Comparison of ENCODE assay signal across 20 mouse cellular contexts in genomic region chr13:58882916-58883315, GRCm38 (mm10).
DNase-seq lines count a peak whose midpoint lies in the region; ATAC-seq and TF ChIP-seq lines count a peak whose summit lies in the region.
"Had no signal": no experiment of that assay in that cellular context is flagged by ENCODE, and none has a peak within 500 bp of the region (broad histone marks: within the 10 kb centered on the region; RNA-seq: fewer than 3 reads in every experiment).

No protein-coding gene starts in this region.

- DNase-seq in ES-CJ7 (ENCODE audit: low read depth, low spot score) (peak; percentile 49), MEL (ENCODE audit: low read depth, low spot score) (peak; percentile 3), ZHBTc4 (ENCODE audit: low read depth, low spot score) (peak; percentile 41)
- DNase-seq in lung, adult 18-20 months: no peak
- no peak for DNase-seq in hindbrain, postnatal 0 days (ENCODE audit: low spot score)
- DNase-seq: adrenal gland, adult 8-10 months; adrenal gland, postnatal 14 days; adrenal gland, postnatal 36 days; cerebellum, adult 11-12 months; cerebellum, adult 2 months; cerebellum, adult 9-10 months; cerebellum, postnatal 10 days; cerebellum, postnatal 25 days; forebrain, postnatal 0 days had no signal

- TF ChIP-seq POLR2A in MEL (IDR thresholded peaks at IDR 0.05; ENCODE audit: control insufficient read depth in 1 of 2, insufficient read depth in 1 of 2, low read depth in 1 of 2, low read length in 2 of 2, poor library complexity in 1 of 2): no peak

- H3K36me3 ChIP-seq in MEL (ENCODE audit: control insufficient read depth in 1 of 2, insufficient read depth in 2 of 2, low read length in 2 of 2): no peaks in the 10 kb centered on the region
- H3K36me3 ChIP-seq in hindbrain, postnatal 0 days (ENCODE audit: insufficient read depth, low read length): peaks cover 14% of the 10 kb centered on the region; the same call in 1 of the 2 replicates
- H3K36me3 ChIP-seq: embryonic facial prominence, embryonic 10.5 days; embryonic facial prominence, embryonic 12.5 days; G1E had no signal

- no peaks in the 10 kb centered on the region for H3K4me1 ChIP-seq in MEL (ENCODE audit: control insufficient read depth in 1 of 2, insufficient read depth in 2 of 2, low read length in 2 of 2)
- peaks cover 4% of the 10 kb centered on the region; the same call in 1 of the 2 replicates for H3K4me1 ChIP-seq in hindbrain, postnatal 0 days (ENCODE audit: insufficient read depth, low read length)
- H3K4me1 ChIP-seq: embryonic facial prominence, embryonic 10.5 days; embryonic facial prominence, embryonic 12.5 days had no signal

- no peak for TF ChIP-seq EP300 in MEL (IDR thresholded peaks at IDR 0.05; ENCODE audit: low read depth in 1 of 2, low read length in 2 of 2)

- 92% methylated on average over 5 of the region's 5 CpGs for WGBS in hindbrain, postnatal 0 days

- ATAC-seq in hindbrain, postnatal 0 days: no peak
- ATAC-seq: activated CD4-positive, CD25-positive, alpha-beta regulatory T cell, adult 4 months; forebrain, embryonic 13.5 days; forebrain, embryonic 15.5 days; forebrain, postnatal 0 days had no signal

- no peak for TF ChIP-seq RAD21 in MEL (IDR thresholded peaks at IDR 0.05; ENCODE audit: low read depth, low read length)

- no peak overlapping the region for H3K4me3 ChIP-seq in MEL (ENCODE audit: control insufficient read depth in 1 of 2, insufficient read depth in 1 of 2, low read depth in 2 of 2, low read length in 2 of 2)
- no peak overlapping the region for H3K4me3 ChIP-seq in hindbrain, postnatal 0 days (ENCODE audit: low read length)
- H3K4me3 ChIP-seq: embryonic facial prominence, embryonic 10.5 days; embryonic facial prominence, embryonic 12.5 days; forebrain, embryonic 13.5 days; forebrain, embryonic 15.5 days had no signal

- TF ChIP-seq CTCF in MEL (IDR thresholded peaks at IDR 0.05 in 2 of 3, conservative IDR thresholded peaks at IDR 0.05 in 1 of 3; ENCODE audit: control insufficient read depth in 1 of 3, insufficient read depth in 1 of 3, low read depth in 2 of 3, low read length in 3 of 3, poor library complexity in 1 of 3, severe bottlenecking in 1 of 3): no peak
- no peak for TF ChIP-seq CTCF in hindbrain, postnatal 0 days (IDR thresholded peaks at IDR 0.05; ENCODE audit: low read depth)

- no peak overlapping the region for H3K9ac ChIP-seq in MEL (ENCODE audit: control insufficient read depth, low read depth, low read length, poor library complexity, severe bottlenecking)
- H3K9ac ChIP-seq in hindbrain, postnatal 0 days (replicated peaks; ENCODE audit: low read length): no peak overlapping the region
- H3K9ac ChIP-seq: embryonic facial prominence, embryonic 12.5 days; forebrain, embryonic 13.5 days; forebrain, embryonic 15.5 days; forebrain, postnatal 0 days had no signal

- no peak overlapping the region for H3K27ac ChIP-seq in MEL (ENCODE audit: control insufficient read depth, low read depth, low read length)
- no peak overlapping the region for H3K27ac ChIP-seq in hindbrain, postnatal 0 days
- H3K27ac ChIP-seq: embryonic facial prominence, embryonic 10.5 days; embryonic facial prominence, embryonic 12.5 days; forebrain, embryonic 13.5 days; forebrain, embryonic 15.5 days had no signal

- H3K9me3 ChIP-seq in MEL (replicated peaks; ENCODE audit: insufficient read depth, low read length): no peaks in the 10 kb centered on the region; the same call in 1 of the 2 replicates
- no peaks in the 10 kb centered on the region for H3K9me3 ChIP-seq in hindbrain, postnatal 0 days (ENCODE audit: low read length)
- H3K9me3 ChIP-seq: embryonic facial prominence, embryonic 10.5 days; embryonic facial prominence, embryonic 12.5 days; forebrain, embryonic 13.5 days; forebrain, embryonic 15.5 days had no signal

- no peaks in the 10 kb centered on the region for H3K79me2 ChIP-seq in MEL (ENCODE audit: control insufficient read depth, insufficient read depth, low read length, poor library complexity)

- no peaks in the 10 kb centered on the region for H3K27me3 ChIP-seq in MEL (ENCODE audit: control insufficient read depth in 1 of 2, insufficient read depth in 2 of 2, low read length in 2 of 2)
- H3K27me3 ChIP-seq in hindbrain, postnatal 0 days (ENCODE audit: insufficient read depth, low read length): no peaks in the 10 kb centered on the region
- H3K27me3 ChIP-seq: embryonic facial prominence, embryonic 12.5 days; forebrain, embryonic 13.5 days; forebrain, embryonic 15.5 days had no signal

- no peak overlapping the region for H3K4me2 ChIP-seq in hindbrain, postnatal 0 days (ENCODE audit: low read depth, low read length)
- H3K4me2 ChIP-seq: embryonic facial prominence, embryonic 12.5 days; forebrain, embryonic 13.5 days; forebrain, embryonic 15.5 days had no signal

TF ChIP-seq in MEL, 35 proteins besides CTCF, POLR2A, EP300 and RAD21:
- TF ChIP-seq POLR2AphosphoS2 (IDR thresholded peaks at IDR 0.05; ENCODE audit: low read length) (no peak), MXI1 (IDR thresholded peaks at IDR 0.05; ENCODE audit: low read depth, low read length) (no peak), USF2 (IDR thresholded peaks at IDR 0.05; ENCODE audit: borderline replicate concordance in 1 of 2, insufficient read depth in 1 of 2, low read depth in 1 of 2, low read length in 2 of 2) (no peak), UBTF (IDR thresholded peaks at IDR 0.05; ENCODE audit: borderline replicate concordance, insufficient read depth, low read depth, low read length) (no peak), MYB (IDR thresholded peaks at IDR 0.05; ENCODE audit: low read depth, low read length) (no peak), MAZ (IDR thresholded peaks at IDR 0.05; ENCODE audit: low read depth, low read length) (no peak), MAFK (IDR thresholded peaks at IDR 0.05; ENCODE audit: borderline replicate concordance, low read depth, low read length) (no peak), TAL1 (IDR thresholded peaks at IDR 0.05; ENCODE audit: low read length) (no peak), RCOR1 (IDR thresholded peaks at IDR 0.05; ENCODE audit: low read depth, low read length) (no peak), ZC3H11A (IDR thresholded peaks at IDR 0.05; ENCODE audit: low read depth, low read length) (no peak), MAX (IDR thresholded peaks at IDR 0.05; ENCODE audit: low read length) (no peak), MEF2A (IDR thresholded peaks at IDR 0.05; ENCODE audit: extremely low read depth, insufficient replicate concordance, low read depth, low read length, poor library complexity, severe bottlenecking) (no peak), GATA1 (IDR thresholded peaks at IDR 0.05; ENCODE audit: low read depth, low read length) (no peak), CHD2 (IDR thresholded peaks at IDR 0.05; ENCODE audit: low read length) (no peak), GABPA (IDR thresholded peaks at IDR 0.05; ENCODE audit: low read depth, low read length) (no peak), KAT2A (conservative IDR thresholded peaks at IDR 0.05; ENCODE audit: low read depth, low read length) (no peak), JUND (IDR thresholded peaks at IDR 0.05; ENCODE audit: low read depth, low read length) (no peak), USF1 (IDR thresholded peaks at IDR 0.05; ENCODE audit: low read depth, low read length) (no peak)

Comparison
In these comparisons a context has a peak if more than half of its experiments do, and no peak if none do; other contexts are left out.
1. DNase-seq: peak in ES-CJ7 (single experiment), MEL (single experiment) and ZHBTc4 (single experiment); none in lung, adult 18-20 months (0 of 2) and hindbrain, postnatal 0 days (single experiment).